Mouse (Mus musculus) layer of hippocampus, postnatal 10 days (tissue): ENCODE measurements around the gene Tmem119. TPM values are rescaled to one million over a fixed set of nuclear protein-coding genes. Genes with fewer than 3 reads are reported as not detected.

Source experiments
- DNase-seq, 2 experiments: peaks; one replicate each; pipeline ENCODE4 v3.0.0; 2021; ENCODE audit warnings: low spot score in 2 of 2
- long read RNA-seq: library from polyadenylated mRNA; stranded (forward); transcript quantifications from one replicate; pipeline ENCODE4 v2.0.0, GENCODE M21; 2023
- total RNA-seq, 2 experiments: library from RNA; stranded (reverse); gene quantifications; 2 replicates each; pipeline ENCODE4 v1.2.3; 2021

Gene Tmem119
- 10 to 100 TPM; 11.7 to 13.1 TPM for total RNA-seq
- long read RNA-seq, transcript Tmem119-201 (2 exons, 2,242 nt), result major isoform, 19 of 22 reads
- long read RNA-seq, partial matches to known transcripts, result 0 of 22 reads
- long read RNA-seq, other reads (novel, unspliced or antisense), result 3 of 22 reads

DNA sequence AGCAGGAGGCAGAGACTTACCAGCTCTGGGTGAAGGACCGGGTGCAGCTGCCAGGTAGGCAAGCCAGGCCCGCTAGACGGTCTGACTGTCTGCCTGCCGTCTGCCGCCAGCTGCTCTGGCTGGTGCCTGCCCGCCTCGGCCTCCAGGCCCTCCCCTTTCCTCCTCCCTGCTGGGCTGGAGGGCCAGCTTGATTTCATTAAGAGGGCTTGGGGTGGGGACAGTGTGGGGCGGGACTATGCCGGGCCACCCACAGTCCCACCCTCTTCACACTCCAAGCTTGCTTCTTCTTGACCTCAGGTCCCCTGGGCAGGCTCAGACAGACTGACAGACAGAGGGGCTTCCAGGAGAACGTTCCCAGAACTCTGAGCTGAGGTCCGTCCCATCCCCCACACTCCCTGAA, at the start of gene Tmem119:
Tmem119 (minus strand) TSS at position 237 of the 400 bp plus-strand sequence.
- DNase-seq, result peak; percentile 44 to 46

- no peak for DNase-seq
Measured at GRCm38 (mm10) chr5:113847636-113848035, 47.3 kb upstream of the Tmem119 start.

DNA sequence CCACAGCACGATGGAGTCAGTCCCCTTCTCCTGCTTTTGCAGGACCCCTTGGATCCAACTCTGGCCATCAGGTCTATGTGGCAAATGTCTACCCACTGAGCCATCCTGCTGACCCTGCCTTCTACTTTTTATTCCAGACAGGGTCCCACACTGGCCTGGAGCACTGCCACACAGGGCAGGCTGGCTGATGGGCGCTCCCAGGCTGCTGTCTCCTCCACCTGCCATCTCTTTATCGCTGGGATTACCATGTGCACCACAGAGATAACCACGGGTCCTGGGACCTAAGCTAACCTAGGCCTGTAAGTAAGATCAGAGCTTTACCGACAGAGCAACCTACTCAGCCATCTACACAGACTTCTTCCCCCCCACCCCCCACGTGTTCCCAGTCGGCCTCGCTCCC, 46.3 kb upstream of the Tmem119 start:
- DNase-seq, result no peak

DNA sequence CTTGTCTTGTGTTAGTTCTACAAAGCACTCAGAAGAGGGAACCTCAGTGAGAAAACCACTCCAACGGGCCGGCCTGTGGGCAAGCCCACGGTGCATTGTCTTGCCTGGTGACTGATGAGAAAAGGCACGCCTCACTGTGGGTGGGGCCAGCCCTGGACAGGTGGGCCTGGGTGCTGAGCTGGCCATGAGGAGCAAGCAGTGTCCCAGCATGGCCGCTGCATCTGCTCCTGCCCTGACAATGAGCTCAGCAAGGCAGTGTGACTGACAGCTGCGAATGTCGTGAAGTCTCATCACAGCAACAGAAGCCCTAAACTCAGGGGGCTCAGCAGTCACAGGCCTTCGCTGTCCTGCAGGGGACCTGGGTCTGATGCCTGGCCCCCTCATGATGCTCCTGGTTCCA, 45.3 kb upstream of the Tmem119 start:
- DNase-seq, result no peak

GRCm38 (mm10) chr5:113844721-113845120, 44.4 kb upstream of the Tmem119 start:
- DNase-seq, result peak; percentile 76 to 83

DNA sequence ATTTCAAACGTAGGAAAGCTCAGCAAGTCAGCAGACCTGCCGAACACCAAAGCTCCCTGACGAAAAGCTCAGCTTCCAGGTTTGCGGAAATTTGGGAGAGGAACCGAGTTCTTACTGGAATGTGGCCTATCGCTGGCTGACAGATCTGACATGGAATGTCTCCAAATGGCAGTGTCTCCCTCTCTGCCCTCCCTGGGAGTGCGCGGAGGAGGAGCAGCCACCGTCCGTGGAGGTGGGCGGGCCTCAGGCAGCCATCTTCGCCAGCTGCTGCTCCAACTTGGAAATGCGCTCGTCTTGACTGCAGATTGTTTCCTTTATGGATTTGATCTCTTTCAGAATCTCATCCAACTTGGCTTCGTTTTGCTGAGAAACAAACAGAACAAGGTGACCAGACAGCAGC, 43.8 kb upstream of the Tmem119 start:
- no peak for DNase-seq

DNA sequence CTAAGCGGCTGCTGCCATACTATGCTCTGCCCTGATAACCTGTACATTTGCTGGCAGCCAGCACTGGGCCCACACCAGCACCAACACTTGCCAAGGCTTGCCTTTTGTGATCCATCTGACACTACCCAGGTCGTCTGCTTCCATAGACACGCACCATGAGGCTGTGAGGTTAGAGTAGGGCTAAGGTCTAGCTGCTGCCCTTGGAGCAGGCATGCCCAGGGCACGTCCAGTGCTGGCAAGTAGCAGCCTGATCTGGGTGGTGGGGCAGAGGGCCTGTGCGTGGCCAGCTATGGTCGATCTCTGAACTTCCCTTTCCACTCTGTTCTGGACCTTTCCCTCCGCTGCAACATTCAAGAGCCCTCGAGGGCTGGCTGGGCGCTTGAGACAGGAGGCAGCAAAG, 42.6 kb upstream of the Tmem119 start:
- no peak for DNase-seq

DNA sequence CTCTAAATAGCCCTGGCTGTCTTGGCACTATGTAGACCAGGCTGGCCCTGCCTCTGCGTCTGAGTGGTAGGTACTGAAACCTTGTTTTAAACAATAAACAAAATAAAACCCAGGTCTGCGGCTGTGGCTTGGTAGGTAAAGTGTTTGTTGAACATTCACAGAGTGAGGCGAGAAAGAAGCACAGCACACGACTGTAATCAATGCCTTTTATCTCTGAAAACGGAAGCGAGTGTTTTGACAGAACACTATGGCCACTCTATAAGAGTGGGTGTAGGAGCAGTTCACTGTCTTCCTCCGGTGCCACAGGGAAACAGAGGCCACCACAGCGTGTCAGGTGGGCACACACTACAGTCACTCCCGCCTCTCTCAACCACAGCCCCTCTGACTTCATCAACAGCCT, 41.9 kb upstream of the Tmem119 start:
- DNase-seq, result no peak

GRCm38 (mm10) chr5:113841243-113842225, 41.2 kb upstream of the Tmem119 start:
- DNase-seq, result no peak

GRCm38 (mm10) chr5:113840443-113840842, 40.1 kb upstream of the Tmem119 start:
- no peak for DNase-seq

DNA sequence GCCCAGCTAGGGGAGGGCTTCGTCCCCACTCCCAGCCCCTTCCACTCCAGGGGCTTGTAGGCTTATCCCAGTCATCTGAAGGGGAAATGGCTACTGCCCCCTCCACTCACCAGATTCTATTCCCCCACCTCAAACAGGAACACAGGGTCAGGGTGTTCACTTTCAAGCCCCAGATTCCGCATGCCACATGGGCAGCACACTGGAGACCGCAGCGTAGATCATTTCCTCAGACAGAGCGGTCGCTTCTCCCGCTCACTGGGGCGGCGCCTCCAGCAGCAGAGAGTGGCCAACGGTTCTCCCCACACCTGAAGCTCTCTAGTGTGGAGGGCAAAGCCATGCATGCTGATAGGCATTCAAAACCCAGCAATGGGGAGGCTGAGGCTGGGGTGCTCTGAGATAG, 36.6 kb upstream of the Tmem119 start:
- no peak for DNase-seq

- no peak for DNase-seq
Measured at GRCm38 (mm10) chr5:113833316-113833947, 33.1 kb upstream of the Tmem119 start.

GRCm38 (mm10) chr5:113832490-113832901, 32.2 kb upstream of the Tmem119 start, which contains the start of gene Selplg:
TSS of gene Selplg (minus strand) at chr5:113832644.
- no peak for DNase-seq

GRCm38 (mm10) chr5:113831741-113832140, 31.4 kb upstream of the Tmem119 start:
- no peak for DNase-seq

- DNase-seq, result no peak
Measured at GRCm38 (mm10) chr5:113830796-113831195, 30.5 kb upstream of the Tmem119 start.

- DNase-seq, result no peak
Measured at GRCm38 (mm10) chr5:113830292-113830643, 30.0 kb upstream of the Tmem119 start.

DNA sequence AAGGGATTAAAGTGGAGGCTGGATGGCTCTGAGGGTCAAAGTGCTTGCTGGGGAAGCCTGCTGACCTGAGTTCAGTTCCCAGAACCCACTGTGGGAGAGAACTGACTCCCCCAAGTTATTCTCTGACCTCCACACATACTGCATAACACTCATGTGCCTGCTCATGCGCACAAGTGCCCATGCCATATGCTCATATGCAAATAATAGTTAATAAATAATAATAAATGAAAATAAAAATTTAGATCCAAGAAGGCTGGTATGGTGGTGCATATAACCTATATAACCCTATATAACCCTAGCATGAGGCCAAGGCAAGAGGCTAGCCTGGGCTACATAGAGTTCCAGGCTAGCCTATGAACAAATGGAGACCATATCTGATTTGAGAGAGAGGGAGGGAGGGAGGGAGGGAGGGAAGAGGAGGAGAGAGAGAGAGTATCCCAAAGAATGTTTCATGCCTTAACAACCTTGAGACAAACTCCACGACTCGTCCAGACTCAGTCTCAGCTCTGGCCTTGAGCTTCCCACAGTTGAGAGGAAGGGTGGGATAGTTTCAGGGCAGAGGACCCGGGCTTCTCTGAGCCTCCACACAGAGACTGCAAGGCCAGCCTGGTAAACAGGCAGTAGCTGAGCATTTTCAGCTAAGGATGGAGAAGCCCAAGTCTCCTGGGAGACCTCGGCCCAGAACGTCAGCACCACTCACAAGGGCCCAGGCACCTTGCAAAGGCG, 29.4 kb upstream of the Tmem119 start:
- no peak for DNase-seq

- no peak for DNase-seq
Measured at GRCm38 (mm10) chr5:113828481-113828880, 28.2 kb upstream of the Tmem119 start.

DNA sequence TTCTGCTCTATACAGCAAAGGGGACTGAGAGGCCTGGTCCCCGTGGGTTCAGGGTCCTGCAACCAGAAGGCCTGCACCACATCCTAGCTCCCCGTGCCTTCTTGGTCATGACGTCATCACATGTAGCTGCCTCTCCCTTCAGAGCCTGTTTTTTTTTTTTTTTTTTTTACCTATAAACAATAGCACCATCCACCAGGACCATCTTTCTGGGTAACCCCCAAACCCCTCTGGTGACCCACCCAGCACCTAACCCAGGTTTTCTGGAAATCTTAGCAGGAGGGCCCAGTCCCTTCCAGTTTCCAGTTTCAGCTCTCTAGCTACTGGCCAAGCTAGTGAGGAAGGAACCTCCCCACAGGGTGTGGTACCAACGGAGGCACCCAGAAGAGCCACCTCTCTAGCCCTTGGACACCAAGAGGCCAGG, 27.7 kb upstream of the Tmem119 start:
- no peak for DNase-seq

DNA sequence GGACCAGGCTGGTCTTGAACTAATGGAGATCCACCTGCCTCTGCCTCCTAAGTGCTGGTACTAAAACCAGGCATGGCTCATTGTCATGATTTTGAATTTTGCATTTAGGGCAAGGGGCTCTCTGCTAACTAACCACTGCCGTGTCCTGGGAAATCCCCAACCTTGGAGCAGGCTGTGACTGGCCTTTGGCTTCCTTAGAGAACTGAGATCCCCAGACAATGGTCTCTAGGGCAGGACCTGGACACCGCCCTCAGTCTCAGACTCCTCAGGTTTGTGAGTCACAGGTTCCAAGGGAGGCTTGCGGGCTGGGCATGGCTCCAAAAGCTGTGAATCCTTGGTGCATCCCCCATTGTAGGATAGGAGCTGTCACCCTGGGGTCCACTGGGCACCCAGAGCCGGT, 26.3 kb upstream of the Tmem119 start:
- DNase-seq, result no peak

DNA sequence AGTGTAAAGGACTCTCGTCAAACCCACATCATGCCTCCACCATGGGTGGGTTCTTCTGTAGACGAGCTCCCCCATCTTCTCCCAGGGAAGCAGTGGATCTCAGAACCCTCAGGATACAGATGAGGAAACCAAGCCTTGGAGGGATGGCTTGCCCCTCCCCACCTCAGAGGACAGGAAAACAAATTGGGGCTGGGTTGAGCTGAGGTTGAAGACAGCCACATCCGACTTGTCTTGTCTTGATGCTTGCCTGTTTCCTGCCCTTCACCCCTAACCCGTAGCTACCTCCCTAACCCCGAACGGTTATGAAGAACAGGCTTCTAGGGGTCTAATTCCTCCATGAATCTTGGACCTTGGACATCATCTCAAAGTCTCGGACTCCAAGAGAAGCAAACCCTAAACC, 25.2 kb upstream of the Tmem119 start:
- no peak for DNase-seq
